ENCODE assay signal across 26 mouse cellular contexts in the genomic region with DNA sequence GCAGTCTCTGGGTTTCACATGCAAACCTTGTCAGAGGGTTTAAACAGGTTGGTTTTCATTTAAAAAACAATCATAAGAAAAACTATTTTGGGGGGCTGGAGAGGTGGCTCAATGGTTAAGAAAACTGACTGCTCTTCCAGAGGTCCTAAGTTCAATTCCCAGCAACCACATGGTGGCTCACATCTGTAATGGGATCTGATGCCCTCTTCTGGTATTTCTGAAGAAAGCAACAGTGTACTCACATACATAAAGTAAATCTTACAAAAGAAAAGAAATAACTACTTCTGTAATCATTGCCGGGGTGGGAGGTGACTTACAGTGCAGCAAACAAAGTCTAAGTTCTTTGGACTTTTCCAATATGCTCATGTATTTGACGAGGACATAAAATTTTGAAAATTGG. TPM values are rescaled to one million over a fixed set of nuclear protein-coding genes. Genes with fewer than 3 reads are reported as not detected.
DNase-seq lines count a peak whose midpoint lies in the region; ATAC-seq and TF ChIP-seq lines count a peak whose summit lies in the region.
"Had no signal": no experiment of that assay in that cellular context is flagged by ENCODE, and none has a peak within 500 bp of the region (broad histone marks: within the 10 kb centered on the region; RNA-seq: fewer than 3 reads in every experiment).

No protein-coding gene starts in this region.

- H3K4me1 ChIP-seq in kidney, postnatal 0 days (replicated peaks; ENCODE audit: insufficient read depth, low read length) = no peaks in the 10 kb centered on the region
- H3K4me1 ChIP-seq in forebrain, embryonic 13.5 days = no peaks in the 10 kb centered on the region
- no peaks in the 10 kb centered on the region for H3K4me1 ChIP-seq in liver, embryonic 12.5 days
- H3K4me1 ChIP-seq: forebrain, embryonic 15.5 days; heart, embryonic 13.5 days had no signal

- H3K9ac ChIP-seq in kidney, postnatal 0 days (ENCODE audit: low read depth, low read length) = no peak overlapping the region
- H3K9ac ChIP-seq in forebrain, embryonic 13.5 days = no peak overlapping the region
- no peak overlapping the region for H3K9ac ChIP-seq in liver, embryonic 12.5 days
- H3K9ac ChIP-seq: embryonic facial prominence, embryonic 13.5 days; forebrain, embryonic 15.5 days; heart, embryonic 13.5 days; limb, embryonic 13.5 days; liver, embryonic 15.5 days had no signal

- no peak for ATAC-seq in kidney, postnatal 0 days (replicated peaks; ENCODE audit: low FRiP score, low read depth)
- no peak for ATAC-seq in forebrain, embryonic 13.5 days
- ATAC-seq in liver, embryonic 12.5 days = no peak
- ATAC-seq: forebrain, embryonic 15.5 days; hindbrain, embryonic 16.5 days had no signal

- peaks cover 44% of the 10 kb centered on the region for H3K36me3 ChIP-seq in kidney, postnatal 0 days (ENCODE audit: insufficient read depth, low read length)
- peaks cover 51% of the 10 kb centered on the region for H3K36me3 ChIP-seq in forebrain, embryonic 13.5 days (ENCODE audit: poor library complexity, severe bottlenecking)
- H3K36me3 ChIP-seq in liver, embryonic 12.5 days = peaks cover 93% of the 10 kb centered on the region

- peak; percentile 36 for TF ChIP-seq CTCF in gastrocnemius, adult 2 months (IDR thresholded peaks at IDR 0.05)
- peak; percentile 48 for TF ChIP-seq CTCF in kidney, postnatal 0 days (IDR thresholded peaks at IDR 0.05; ENCODE audit: low read depth)

- no peak overlapping the region for H3K4me3 ChIP-seq in gastrocnemius, adult 2 months
- H3K4me3 ChIP-seq in kidney, postnatal 0 days (replicated peaks; ENCODE audit: low read depth, low read length) = no peak overlapping the region
- no peak overlapping the region for H3K4me3 ChIP-seq in forebrain, embryonic 13.5 days
- no peak overlapping the region for H3K4me3 ChIP-seq in liver, embryonic 12.5 days
- H3K4me3 ChIP-seq: embryonic facial prominence, embryonic 13.5 days; forebrain, embryonic 15.5 days; heart, embryonic 13.5 days; limb, embryonic 13.5 days; liver, embryonic 15.5 days; myocyte had no signal

- no peak for DNase-seq in gastrocnemius, adult 2 months
- DNase-seq in gastrocnemius, postnatal 14 days = no peak
- no peak for DNase-seq in kidney, postnatal 0 days (ENCODE audit: low spot score)
- no peak for DNase-seq in kidney, postnatal 10 days
- peak; percentile 6 for DNase-seq in 3134 (ENCODE audit: extremely low read depth, insufficient read length, low spot score)
- DNase-seq in NIH3T3 (ENCODE audit: low read depth) = peak; percentile 37
- DNase-seq: adrenal gland, postnatal 14 days; cerebellum, adult 11 months; cerebellum, postnatal 10 days; heart, postnatal 4 days; kidney, adult 8-10 months; kidney, postnatal 4 days; lung, postnatal 14 days; midbrain, embryonic 14.5 days; spleen, adult 18-20 months; thymus, adult 2 months had no signal

- no peak overlapping the region for H3K4me2 ChIP-seq in kidney, postnatal 0 days (ENCODE audit: low read length)
- H3K4me2 ChIP-seq in forebrain, embryonic 13.5 days = no peak overlapping the region
- H3K4me2 ChIP-seq in liver, embryonic 12.5 days = no peak overlapping the region
- H3K4me2 ChIP-seq: embryonic facial prominence, embryonic 13.5 days; forebrain, embryonic 15.5 days; heart, embryonic 13.5 days; limb, embryonic 13.5 days; liver, embryonic 15.5 days had no signal

- H3K27me3 ChIP-seq in kidney, postnatal 0 days (ENCODE audit: insufficient read depth, low read length) = no peaks in the 10 kb centered on the region
- H3K27me3 ChIP-seq in forebrain, embryonic 13.5 days = no peaks in the 10 kb centered on the region
- no peaks in the 10 kb centered on the region for H3K27me3 ChIP-seq in liver, embryonic 12.5 days (replicated peaks)
- H3K27me3 ChIP-seq: embryonic facial prominence, embryonic 13.5 days; forebrain, embryonic 15.5 days; heart, embryonic 13.5 days; limb, embryonic 13.5 days; liver, embryonic 15.5 days had no signal

- no peaks in the 10 kb centered on the region for H3K9me3 ChIP-seq in kidney, postnatal 0 days (replicated peaks; ENCODE audit: low read length)
- no peaks in the 10 kb centered on the region for H3K9me3 ChIP-seq in forebrain, embryonic 13.5 days (replicated peaks)
- H3K9me3 ChIP-seq in liver, embryonic 12.5 days (replicated peaks) = no peaks in the 10 kb centered on the region
- H3K9me3 ChIP-seq: embryonic facial prominence, embryonic 13.5 days; forebrain, embryonic 15.5 days; heart, embryonic 13.5 days; limb, embryonic 13.5 days; liver, embryonic 15.5 days had no signal

- intact Hi-C loops in gastrocnemius, adult 2 months (cut with DNase I) = no loop called here
- intact Hi-C loops in gastrocnemius, postnatal 14 days (cut with DNase I; ENCODE audit: low total_unique reads) = no loop called here

- no peak overlapping the region for H3K27ac ChIP-seq in gastrocnemius, adult 2 months
- no peak overlapping the region for H3K27ac ChIP-seq in kidney, postnatal 0 days
- H3K27ac ChIP-seq in forebrain, embryonic 13.5 days = no peak overlapping the region
- H3K27ac ChIP-seq in liver, embryonic 12.5 days = no peak overlapping the region
- H3K27ac ChIP-seq: embryonic facial prominence, embryonic 13.5 days; forebrain, embryonic 15.5 days; heart, embryonic 13.5 days; limb, embryonic 13.5 days; liver, embryonic 15.5 days had no signal

- WGBS in kidney, postnatal 0 days = 82% methylated on average over 2 of the region's 2 CpGs
- 88% methylated on average over 2 of the region's 2 CpGs for WGBS in forebrain, embryonic 13.5 days
- WGBS in liver, embryonic 12.5 days (ENCODE audit: insufficient replicate concordance) = 76% methylated on average over 2 of the region's 2 CpGs

RNA-seq across cellular contexts. Expression of a gene that starts 42.0 kb away (rescaled TPM):
- 10 to 100 TPM; 30.5 to 40.4 TPM for total RNA-seq in gastrocnemius, adult 2 months (2021)
- total RNA-seq in gastrocnemius, postnatal 14 days (2021) = 10 to 100 TPM; 25.9 to 29.9 TPM
- polyA plus RNA-seq in kidney, postnatal 0 days (2015; fragmentation: Nextera tagmentation; extraction: Ambion mirVana) = 35.5 and 37.6 TPM in 2 replicates
- polyA plus RNA-seq in forebrain, embryonic 13.5 days (2015; fragmentation: Nextera tagmentation; extraction: Ambion mirVana) = 16.0 and 17.1 TPM in 2 replicates
- 21.1 and 24.3 TPM in 2 replicates for polyA plus RNA-seq in liver, embryonic 12.5 days (2016; fragmentation: Nextera tagmentation; extraction: Ambion mirVana)

RNA-seq across cellular contexts. Expression of a gene that starts 58.9 kb away (rescaled TPM):
- total RNA-seq in gastrocnemius, adult 2 months (2021) = under 1 TPM; 0.06 to 0.08 TPM
- under 1 TPM in 1 of 2 experiments, not detected in 1; 0.12 TPM for total RNA-seq in gastrocnemius, postnatal 14 days (2021)
- not detected in 2 replicates for polyA plus RNA-seq in kidney, postnatal 0 days (2015; fragmentation: Nextera tagmentation; extraction: Ambion mirVana)
- not detected in 2 replicates for polyA plus RNA-seq in forebrain, embryonic 13.5 days (2015; fragmentation: Nextera tagmentation; extraction: Ambion mirVana)
- polyA plus RNA-seq in liver, embryonic 12.5 days (2016; fragmentation: Nextera tagmentation; extraction: Ambion mirVana) = 0.24 and 0.37 TPM in 2 replicates
- total RNA-seq: adrenal gland, postnatal 14 days had no signal
- polyA plus RNA-seq: forebrain, embryonic 15.5 days; hindbrain, embryonic 16.5 days; midbrain, embryonic 14.5 days; neural tube, embryonic 14.5 days had no signal

Comparison
In these comparisons a context has a peak if more than half of its experiments do, and no peak if none do; other contexts are left out.
1. DNase-seq: peak in 3134 (single experiment) and NIH3T3 (single experiment); none in gastrocnemius, adult 2 months (single experiment), gastrocnemius, postnatal 14 days (single experiment), kidney, postnatal 0 days (single experiment) and kidney, postnatal 10 days (single experiment).